Mouse (Mus musculus): ENCODE measurements at regions not wholly inside any gene's neighbourhood (a gene's known extent, or its start where the extent isn't known, plus 50 kb on each side); places are given as distances from the start of the nearest gene placed in this dataset.

- ATAC-seq (replicated peaks) = no peak
- no peak overlapping the region for H3K4me3 ChIP-seq
- H3K9ac ChIP-seq (replicated peaks) = no peak overlapping the region
- peaks cover 18% of the 10 kb centered on the region for H3K4me1 ChIP-seq
- WGBS = 68% methylated on average over 21 of the region's 21 CpGs
- no peaks in the 10 kb centered on the region for H3K27me3 ChIP-seq
- no peaks in the 10 kb centered on the region for H3K9me3 ChIP-seq
- H3K27ac ChIP-seq (replicated peaks) = no peak overlapping the region
- no peaks in the 10 kb centered on the region for H3K36me3 ChIP-seq
- H3K4me2 ChIP-seq (replicated peaks) = no peak overlapping the region
Observed at GRCm38 (mm10) chr6:143375951-143376713, 209.1 kb downstream of the Etnk1 start.

GRCm38 (mm10) chr6:143377121-143377520 is 210.1 kb downstream of the Etnk1 start:
- 73% methylated on average over 14 of the region's 14 CpGs for WGBS
- H3K9ac ChIP-seq (replicated peaks) = no peak overlapping the region
- H3K4me2 ChIP-seq (replicated peaks) = no peak overlapping the region
- H3K27ac ChIP-seq (replicated peaks) = no peak overlapping the region
- H3K36me3 ChIP-seq = no peaks in the 10 kb centered on the region
- no peaks in the 10 kb centered on the region for H3K9me3 ChIP-seq
- H3K27me3 ChIP-seq = no peaks in the 10 kb centered on the region
- no peak for ATAC-seq (replicated peaks)
- H3K4me1 ChIP-seq = peaks cover 16% of the 10 kb centered on the region
- H3K4me3 ChIP-seq = no peak overlapping the region

GRCm38 (mm10) chr6:143378126-143378525 is 211.1 kb downstream of the Etnk1 start:
- Histone ChIP-seq H3K27ac (replicated peaks) (no peak overlapping the region), H3K4me2 (replicated peaks) (no peak overlapping the region), H3K27me3 (no peaks in the 10 kb centered on the region), H3K9me3 (no peaks in the 10 kb centered on the region), H3K4me3 (no peak overlapping the region), H3K36me3 (no peaks in the 10 kb centered on the region), H3K4me1 (peaks cover 9% of the 10 kb centered on the region), H3K9ac (replicated peaks) (no peak overlapping the region)
- WGBS = 94% methylated on average over 9 of the region's 9 CpGs
- no peak for ATAC-seq (replicated peaks)

- H3K27me3 ChIP-seq = no peaks in the 10 kb centered on the region
- ATAC-seq (replicated peaks) = no peak
- no peak overlapping the region for H3K4me2 ChIP-seq (replicated peaks)
- H3K36me3 ChIP-seq = no peaks in the 10 kb centered on the region
- H3K4me3 ChIP-seq = no peak overlapping the region
- WGBS = 95% methylated on average over 3 of the region's 3 CpGs
- no peaks in the 10 kb centered on the region for H3K9me3 ChIP-seq
- H3K4me1 ChIP-seq = peaks cover 9% of the 10 kb centered on the region
- no peak overlapping the region for H3K9ac ChIP-seq (replicated peaks)
- H3K27ac ChIP-seq (replicated peaks) = no peak overlapping the region
Observed at GRCm38 (mm10) chr6:143380490-143380889, 213.5 kb downstream of the Etnk1 start.

GRCm38 (mm10) chr6:143386597-143387450 is 219.8 kb downstream of the Etnk1 start:
- WGBS = 91% methylated on average over 16 of the region's 16 CpGs
- ATAC-seq (replicated peaks) = no peak; the same call in 1 of the 2 replicates
- no peaks in the 10 kb centered on the region for H3K36me3 ChIP-seq
- no peak overlapping the region for H3K4me2 ChIP-seq (replicated peaks)
- no peaks in the 10 kb centered on the region for H3K4me1 ChIP-seq
- no peak overlapping the region for H3K4me3 ChIP-seq
- no peak overlapping the region for H3K9ac ChIP-seq (replicated peaks)
- H3K27ac ChIP-seq (replicated peaks) = 0 out of 2 replicates have a peak overlapping the region, but pooled peaks have one; percentile 3
- H3K9me3 ChIP-seq = no peaks in the 10 kb centered on the region
- no peaks in the 10 kb centered on the region for H3K27me3 ChIP-seq

GRCm38 (mm10) chr6:143393543-143394207 is 226.7 kb downstream of the Etnk1 start:
- no peak for ATAC-seq (replicated peaks)
- Histone ChIP-seq H3K4me1 (no peaks in the 10 kb centered on the region), H3K4me3 (no peak overlapping the region), H3K9ac (replicated peaks) (no peak overlapping the region), H3K4me2 (replicated peaks) (no peak overlapping the region), H3K27me3 (no peaks in the 10 kb centered on the region), H3K27ac (replicated peaks) (no peak overlapping the region), H3K36me3 (no peaks in the 10 kb centered on the region), H3K9me3 (no peaks in the 10 kb centered on the region)
- 71% methylated on average over 10 of the region's 10 CpGs for WGBS

- H3K4me2 ChIP-seq (replicated peaks) = no peak overlapping the region
- no peak overlapping the region for H3K4me3 ChIP-seq
- WGBS = 93% methylated on average over 15 of the region's 15 CpGs
- no peaks in the 10 kb centered on the region for H3K27me3 ChIP-seq
- no peaks in the 10 kb centered on the region for H3K9me3 ChIP-seq
- no peaks in the 10 kb centered on the region for H3K36me3 ChIP-seq
- no peak overlapping the region for H3K9ac ChIP-seq (replicated peaks)
- ATAC-seq (replicated peaks) = no peak
- no peak overlapping the region for H3K27ac ChIP-seq (replicated peaks)
- H3K4me1 ChIP-seq = no peaks in the 10 kb centered on the region
Observed at GRCm38 (mm10) chr6:143394377-143394776, 227.4 kb downstream of the Etnk1 start.

GRCm38 (mm10) chr6:143401436-143401835 is 234.4 kb downstream of the Etnk1 start:
- H3K27me3 ChIP-seq = no peaks in the 10 kb centered on the region
- ATAC-seq (replicated peaks) = peak; percentile 19; the same call in 1 of the 2 replicates
- H3K4me3 ChIP-seq = no peak overlapping the region
- H3K9me3 ChIP-seq = no peaks in the 10 kb centered on the region
- H3K36me3 ChIP-seq = no peaks in the 10 kb centered on the region
- H3K4me2 ChIP-seq (replicated peaks) = no peak overlapping the region
- H3K9ac ChIP-seq (replicated peaks) = no peak overlapping the region
- no peak overlapping the region for H3K27ac ChIP-seq (replicated peaks)
- 3% methylated on average over 8 of the region's 8 CpGs for WGBS
- peaks cover 7% of the 10 kb centered on the region for H3K4me1 ChIP-seq

- H3K27ac ChIP-seq (replicated peaks) = no peak overlapping the region
- ATAC-seq (replicated peaks) = no peak
- H3K4me2 ChIP-seq (replicated peaks) = no peak overlapping the region
- H3K36me3 ChIP-seq = no peaks in the 10 kb centered on the region
- H3K4me1 ChIP-seq = peaks cover 7% of the 10 kb centered on the region
- H3K27me3 ChIP-seq = no peaks in the 10 kb centered on the region
- no peak overlapping the region for H3K9ac ChIP-seq (replicated peaks)
- no peak overlapping the region for H3K4me3 ChIP-seq
- H3K9me3 ChIP-seq = no peaks in the 10 kb centered on the region
- 72% methylated on average over 7 of the region's 7 CpGs for WGBS
Observed at GRCm38 (mm10) chr6:143401921-143402320, 234.9 kb downstream of the Etnk1 start.

- H3K9me3 ChIP-seq = no peaks in the 10 kb centered on the region
- H3K27ac ChIP-seq (replicated peaks) = no peak overlapping the region
- 61% methylated on average over 7 of the region's 7 CpGs for WGBS
- no peak overlapping the region for H3K4me2 ChIP-seq (replicated peaks)
- H3K4me1 ChIP-seq = peaks cover 7% of the 10 kb centered on the region
- no peaks in the 10 kb centered on the region for H3K36me3 ChIP-seq
- ATAC-seq (replicated peaks) = no peak
- H3K27me3 ChIP-seq = no peaks in the 10 kb centered on the region
- H3K9ac ChIP-seq (replicated peaks) = no peak overlapping the region
- H3K4me3 ChIP-seq = no peak overlapping the region
Observed at GRCm38 (mm10) chr6:143402766-143403165, 235.7 kb downstream of the Etnk1 start.

- Histone ChIP-seq H3K27me3 (no peaks in the 10 kb centered on the region), H3K4me3 (no peak overlapping the region), H3K9me3 (no peaks in the 10 kb centered on the region), H3K36me3 (no peaks in the 10 kb centered on the region), H3K9ac (replicated peaks) (no peak overlapping the region), H3K4me1 (peaks cover 7% of the 10 kb centered on the region), H3K27ac (replicated peaks) (no peak overlapping the region), H3K4me2 (replicated peaks) (no peak overlapping the region)
- 57% methylated on average over 4 of the region's 4 CpGs for WGBS
- no peak for ATAC-seq (replicated peaks)
Observed at GRCm38 (mm10) chr6:143404521-143404920, 237.5 kb downstream of the Etnk1 start.

GRCm38 (mm10) chr6:143412056-143412455 is 245.0 kb downstream of the Etnk1 start:
- no peaks in the 10 kb centered on the region for H3K9me3 ChIP-seq
- H3K27me3 ChIP-seq = no peaks in the 10 kb centered on the region
- 88% methylated on average over 5 of the region's 5 CpGs for WGBS
- H3K27ac ChIP-seq (replicated peaks) = no peak overlapping the region
- H3K4me1 ChIP-seq = no peaks in the 10 kb centered on the region
- no peak for ATAC-seq (replicated peaks)
- no peak overlapping the region for H3K4me2 ChIP-seq (replicated peaks)
- no peaks in the 10 kb centered on the region for H3K36me3 ChIP-seq
- H3K9ac ChIP-seq (replicated peaks) = no peak overlapping the region
- no peak overlapping the region for H3K4me3 ChIP-seq
